Mouse (Mus musculus) heart, adult 9 months (tissue): ENCODE measurements around the gene Ppp2r5b.

Experiments
- DNase-seq, 2 experiments: peaks; one replicate each; pipeline ENCODE4 v3.0.0; 2022; ENCODE audit warnings: low spot score in 2 of 2

The Ppp2r5b gene

GRCm38 (mm10) chr19:6269798-6270475, 34.3 kb upstream of the Ppp2r5b start:
- no peak for DNase-seq

- DNase-seq, result no peak
Observed at GRCm38 (mm10) chr19:6268670-6269132, 33.0 kb upstream of the Ppp2r5b start.

GRCm38 (mm10) chr19:6268170-6268528, 32.5 kb upstream of the Ppp2r5b start:
- peak; percentile 85 to 90 for DNase-seq

GRCm38 (mm10) chr19:6267306-6268169, 31.9 kb upstream of the Ppp2r5b start:
- DNase-seq, result peak; percentile 59 to 77

GRCm38 (mm10) chr19:6265727-6266182, 30.1 kb upstream of the Ppp2r5b start:
- no peak for DNase-seq

- DNase-seq, result no peak
Observed at GRCm38 (mm10) chr19:6264945-6265344, 29.3 kb upstream of the Ppp2r5b start.

- DNase-seq, result no peak
Observed at GRCm38 (mm10) chr19:6264200-6264599, 28.5 kb upstream of the Ppp2r5b start.

GRCm38 (mm10) chr19:6262839-6263433, 27.3 kb upstream of the Ppp2r5b start:
- no peak for DNase-seq

GRCm38 (mm10) chr19:6262222-6262621, 26.6 kb upstream of the Ppp2r5b start:
- peak; percentile 55 to 68 for DNase-seq

GRCm38 (mm10) chr19:6261379-6261778, 25.7 kb upstream of the Ppp2r5b start:
- no peak for DNase-seq

- DNase-seq, result no peak
Observed at GRCm38 (mm10) chr19:6260946-6261345, 25.3 kb upstream of the Ppp2r5b start.

GRCm38 (mm10) chr19:6260428-6260827, 24.8 kb upstream of the Ppp2r5b start:
- no peak for DNase-seq

GRCm38 (mm10) chr19:6253021-6253420, 17.3 kb upstream of the Ppp2r5b start:
- no peak for DNase-seq

- no peak for DNase-seq
Observed at GRCm38 (mm10) chr19:6247526-6248300, 12.0 kb upstream of the Ppp2r5b start.

- DNase-seq, result no peak
Observed at GRCm38 (mm10) chr19:6245806-6246205, 10.1 kb upstream of the Ppp2r5b start.

GRCm38 (mm10) chr19:6243226-6243625, 7.6 kb upstream of the Ppp2r5b start:
- no peak for DNase-seq

GRCm38 (mm10) chr19:6242281-6242680, 6.6 kb upstream of the Ppp2r5b start:
- DNase-seq, result peak; percentile 44 to 73

- peak; percentile 99 for DNase-seq
Observed at GRCm38 (mm10) chr19:6241274-6242107, 5.8 kb upstream of the Ppp2r5b start, which contains the start of gene Atg2a. TSS of gene Atg2a (plus strand) at chr19:6241668.

- no peak for DNase-seq
Observed at GRCm38 (mm10) chr19:6240725-6241124, 5.1 kb upstream of the Ppp2r5b start.

GRCm38 (mm10) chr19:6240136-6240535, 4.5 kb upstream of the Ppp2r5b start:
- DNase-seq, result no peak

- no peak for DNase-seq
Observed at GRCm38 (mm10) chr19:6238740-6239139, 3.1 kb upstream of the Ppp2r5b start.
